Mouse (Mus musculus) forelimb bud, embryonic 11.5 days (tissue): ENCODE results near the gene Shisa9.

Source experiments
- DNase-seq: peaks from one replicate; pipeline ENCODE4 v3.0.0-alpha.2; 2012; ENCODE audit warnings: low read depth, low spot score

Shisa9 gene

DNA sequence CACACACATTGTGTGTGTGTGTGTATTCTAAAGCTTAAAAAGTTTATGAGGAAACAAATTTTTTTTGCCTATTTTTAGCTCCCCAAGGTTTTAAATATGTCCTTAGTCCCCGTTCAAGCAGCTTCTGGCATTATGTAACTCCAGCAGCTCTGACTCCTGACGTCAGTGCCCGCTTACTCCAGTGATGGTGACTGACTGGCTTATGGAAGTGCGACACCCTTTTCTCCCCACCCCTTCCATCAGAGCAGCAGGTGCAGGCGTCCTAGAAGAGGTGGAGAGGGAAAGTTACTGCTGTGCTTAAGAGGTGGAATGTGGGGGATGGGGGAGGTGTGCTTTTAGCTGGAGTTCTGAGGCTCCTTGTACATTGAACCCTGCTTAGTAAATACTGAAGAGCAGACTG lies 213.7 kb downstream of the Shisa9 start:
- DNase-seq, result no peak

DNA sequence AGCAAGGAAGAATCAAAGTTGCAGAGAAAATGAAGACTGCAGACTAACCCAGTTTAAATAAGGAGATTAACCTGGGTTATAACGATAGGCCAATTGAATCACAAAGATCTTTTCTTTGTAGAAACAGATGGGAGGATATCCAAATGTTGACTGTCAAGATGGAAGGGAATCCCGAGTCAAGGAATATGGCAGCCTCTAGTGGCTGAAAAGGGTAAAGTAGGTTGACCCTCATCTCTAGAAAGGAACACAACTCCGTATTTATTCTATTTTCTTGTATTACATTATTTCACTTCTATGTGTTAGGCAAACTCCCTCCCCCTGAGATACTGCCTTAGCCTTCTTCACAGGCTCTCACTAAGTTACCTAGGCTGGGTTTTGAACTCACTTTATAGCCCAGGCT lies 217.3 kb downstream of the Shisa9 start:
- DNase-seq, result no peak

DNA sequence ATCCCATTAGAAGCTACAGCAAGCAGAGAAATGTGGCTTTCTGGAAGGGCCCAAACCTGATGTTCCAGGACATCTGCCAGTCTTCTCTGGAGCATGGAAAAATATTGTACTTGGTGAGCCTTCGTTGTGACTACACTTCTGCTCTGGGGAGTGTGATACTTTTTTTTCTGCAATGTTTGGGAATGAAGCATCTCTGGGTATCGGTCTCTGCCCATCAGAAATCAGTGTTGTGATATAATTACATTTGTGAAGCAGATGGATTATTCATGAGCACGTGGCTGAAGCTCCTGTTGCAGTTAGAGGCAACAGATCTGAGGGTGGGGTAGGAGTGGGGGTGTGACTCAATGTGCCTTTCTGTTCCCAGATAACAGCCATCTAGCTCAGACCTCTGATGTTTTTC lies 218.2 kb downstream of the Shisa9 start:
- DNase-seq, result no peak

DNA sequence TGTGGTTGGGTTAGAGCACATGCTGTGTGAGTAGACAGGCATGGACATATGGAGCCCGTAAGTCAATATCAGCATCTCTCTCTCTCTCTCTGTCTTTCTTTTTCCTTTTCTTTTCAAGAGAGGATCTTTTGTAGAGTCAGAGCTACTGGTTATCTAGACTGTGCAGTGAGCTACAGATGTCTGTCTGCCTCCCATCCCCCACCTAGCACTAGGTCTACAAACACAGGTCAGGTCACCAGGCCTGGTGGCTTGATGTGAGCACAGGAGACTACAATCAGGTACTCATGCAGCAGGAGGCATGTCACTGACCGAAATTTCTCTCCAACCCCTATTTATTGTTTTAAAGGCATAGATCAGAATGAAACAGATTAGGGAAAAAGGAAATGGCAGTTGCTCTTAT lies 219.1 kb downstream of the Shisa9 start:
- DNase-seq, result no peak

DNA sequence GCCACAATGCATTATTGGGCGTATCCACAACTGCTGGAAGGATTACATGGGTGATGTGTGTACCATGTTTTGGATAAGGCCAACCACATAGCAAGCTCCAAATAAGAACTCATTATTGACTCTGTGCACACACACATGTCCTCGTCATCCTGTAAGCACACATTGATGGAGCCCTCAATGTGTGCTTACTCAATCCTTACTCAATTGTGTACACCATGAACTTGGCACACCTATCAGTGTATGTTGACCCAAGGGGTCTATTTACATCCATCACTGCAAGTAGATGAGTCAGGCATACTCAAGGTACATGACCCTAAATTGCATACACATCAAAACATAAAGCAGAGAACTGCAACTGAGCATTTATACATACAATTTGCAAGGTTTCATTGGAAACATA lies 220.5 kb downstream of the Shisa9 start:
- no peak for DNase-seq

DNA sequence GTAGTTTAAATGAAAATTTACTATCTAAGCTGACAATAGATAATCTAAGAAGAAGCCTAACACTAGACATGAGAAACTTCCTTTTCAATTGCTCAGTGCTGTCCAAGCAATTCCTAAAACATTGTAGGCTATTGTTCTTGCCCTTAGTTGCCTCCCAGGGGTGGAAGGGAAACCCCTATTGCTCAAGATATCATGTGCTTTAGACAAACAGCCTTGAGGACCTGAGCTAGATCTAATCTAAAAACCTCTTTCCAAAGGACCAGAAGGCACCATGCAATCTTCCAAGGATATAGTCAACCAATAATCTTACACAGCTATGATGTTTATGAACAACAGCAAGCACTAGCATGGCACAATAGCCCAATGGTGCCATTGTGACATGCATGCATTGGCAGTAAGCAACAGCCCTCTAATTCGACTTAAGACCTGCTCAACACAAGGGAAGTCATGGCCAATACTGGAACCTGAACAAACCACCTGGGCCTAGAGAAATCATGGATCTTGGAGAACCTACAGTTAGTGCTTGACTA lies 222.6 kb downstream of the Shisa9 start:
- no peak for DNase-seq

DNA sequence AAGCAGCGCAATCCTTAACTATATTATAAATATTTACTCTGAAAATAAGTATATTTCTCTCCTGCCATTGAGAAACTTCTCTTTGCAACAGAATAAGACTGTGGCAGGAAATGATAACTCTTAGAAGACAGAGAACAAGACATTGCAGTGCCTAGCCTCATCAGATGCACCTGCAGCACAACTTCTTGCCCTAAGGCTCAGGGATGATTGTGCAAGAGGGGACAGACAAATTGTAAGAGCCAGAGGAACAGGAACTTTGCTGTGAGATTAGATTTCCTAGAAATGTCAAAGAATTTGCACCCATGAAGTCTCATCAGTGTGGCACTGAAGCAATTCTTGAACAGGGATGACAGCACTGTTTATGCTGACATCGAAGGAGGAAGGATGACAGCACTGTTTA lies 223.0 kb downstream of the Shisa9 start:
- no peak for DNase-seq

DNA sequence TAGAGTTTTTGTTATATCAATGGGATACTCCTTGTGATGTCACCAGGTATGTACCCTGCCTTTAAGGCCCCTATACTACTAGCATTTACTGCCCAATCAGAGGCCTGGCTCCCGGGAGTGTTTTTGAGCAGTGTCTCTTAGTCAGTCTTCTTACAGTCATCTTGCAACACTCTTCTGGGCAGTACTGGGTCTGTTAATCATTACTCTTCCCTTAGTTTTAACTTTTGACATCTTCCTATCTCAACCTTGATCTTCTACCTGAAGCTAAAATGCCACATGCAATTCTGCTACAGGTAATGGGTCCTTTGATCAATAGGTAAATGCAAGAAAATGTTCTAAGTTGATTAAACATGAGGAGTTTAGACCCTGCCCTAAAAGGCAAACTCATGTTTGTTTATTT lies 225.4 kb downstream of the Shisa9 start:
- DNase-seq, result no peak

DNA sequence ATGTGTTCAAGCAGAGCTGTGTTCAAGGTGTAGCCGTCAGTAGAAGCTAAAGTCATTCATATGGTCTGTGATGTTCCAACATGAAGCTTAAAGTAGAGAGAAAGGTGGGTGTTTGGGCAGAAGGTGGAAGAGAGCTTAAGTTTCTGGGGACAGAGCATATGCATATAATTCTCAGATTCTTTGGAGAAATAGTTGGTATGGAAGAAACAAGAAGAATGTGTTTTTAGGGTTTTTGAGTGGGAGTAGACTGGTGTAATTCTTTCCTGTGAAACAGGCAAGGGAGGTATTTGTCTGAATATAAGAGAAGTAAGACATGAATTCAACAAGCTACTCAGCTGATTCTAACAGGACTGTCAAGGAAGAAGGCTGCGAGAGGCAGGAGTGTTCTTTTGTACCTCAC lies 225.9 kb downstream of the Shisa9 start:
- DNase-seq, result no peak

DNA sequence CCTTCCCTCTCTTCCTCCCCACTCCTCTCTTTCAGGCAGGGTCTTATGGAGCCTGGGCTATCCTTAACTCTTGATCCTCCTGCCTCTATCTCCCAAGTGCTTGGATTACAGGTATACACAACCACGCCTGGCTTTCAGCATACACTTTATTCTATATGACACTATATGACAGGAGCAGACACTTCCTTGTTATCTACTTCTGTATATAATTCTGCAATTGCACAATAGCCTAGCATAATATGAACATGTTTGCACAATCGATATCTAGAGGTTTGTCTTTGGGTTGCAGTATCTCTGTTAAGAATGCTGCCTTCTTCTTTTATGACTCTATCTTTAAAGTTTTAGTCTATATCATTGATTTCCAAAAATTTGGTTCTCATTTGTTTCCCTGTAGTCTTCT lies 230.1 kb downstream of the Shisa9 start:
- DNase-seq, result no peak

DNA sequence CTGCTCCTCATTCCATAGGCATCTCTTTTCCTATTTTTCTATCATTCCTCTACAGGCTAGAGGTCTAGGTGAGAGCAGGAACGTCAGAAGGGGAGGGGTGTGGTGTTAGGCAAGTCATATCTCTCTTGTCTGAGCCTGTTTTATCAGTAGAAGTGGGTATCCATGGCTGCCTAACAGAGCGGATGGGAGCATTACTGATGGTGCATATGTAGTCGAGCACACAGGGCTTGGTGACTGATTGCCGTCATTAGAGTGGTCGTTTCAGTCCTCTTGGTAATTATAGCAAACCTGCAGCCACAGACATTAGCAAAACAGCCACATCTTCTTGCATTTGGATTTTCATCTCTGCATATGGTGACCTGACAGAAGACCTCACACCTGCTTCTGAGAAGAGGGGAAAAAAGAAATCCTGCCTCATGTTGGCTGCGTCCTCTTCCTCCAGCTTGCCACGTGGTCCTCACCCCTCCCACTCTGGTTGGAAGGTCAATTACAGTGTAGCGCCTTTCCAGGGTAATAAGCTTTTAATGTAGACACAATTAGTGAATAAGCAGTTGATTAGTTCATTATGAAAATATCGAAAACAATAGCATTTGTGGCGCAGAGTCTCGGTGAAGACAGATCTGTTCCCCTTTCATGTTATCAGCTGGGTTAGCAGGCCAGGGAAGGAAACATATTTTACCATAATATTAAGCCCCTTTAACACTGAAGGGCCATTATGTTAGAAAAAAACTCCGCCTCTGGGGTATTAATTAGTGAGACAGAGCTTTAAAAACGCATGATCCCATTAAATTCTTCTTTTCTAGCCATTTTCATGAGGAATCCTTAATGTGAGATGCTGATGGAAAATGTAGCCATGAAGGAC lies 233.6 kb downstream of the Shisa9 start:
- DNase-seq, result no peak

DNA sequence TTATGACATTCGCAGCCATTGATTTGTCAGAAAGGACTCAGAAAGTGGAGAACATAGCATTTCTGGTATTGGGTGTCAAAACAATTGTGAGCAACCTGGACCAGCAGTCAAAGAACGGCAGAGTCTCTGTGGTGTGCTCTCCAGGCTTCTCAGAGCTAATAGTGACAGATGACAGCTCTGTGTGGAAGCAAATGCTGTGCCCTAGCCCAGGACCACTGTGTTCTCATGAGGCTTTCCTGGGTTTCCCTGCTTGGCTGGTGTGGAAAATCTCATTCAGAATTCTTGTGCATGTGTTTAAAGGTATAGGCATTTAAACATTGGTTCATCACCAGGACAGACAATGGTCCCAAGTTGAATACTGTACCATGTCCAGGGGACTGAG lies 234.2 kb downstream of the Shisa9 start:
- no peak for DNase-seq

DNA sequence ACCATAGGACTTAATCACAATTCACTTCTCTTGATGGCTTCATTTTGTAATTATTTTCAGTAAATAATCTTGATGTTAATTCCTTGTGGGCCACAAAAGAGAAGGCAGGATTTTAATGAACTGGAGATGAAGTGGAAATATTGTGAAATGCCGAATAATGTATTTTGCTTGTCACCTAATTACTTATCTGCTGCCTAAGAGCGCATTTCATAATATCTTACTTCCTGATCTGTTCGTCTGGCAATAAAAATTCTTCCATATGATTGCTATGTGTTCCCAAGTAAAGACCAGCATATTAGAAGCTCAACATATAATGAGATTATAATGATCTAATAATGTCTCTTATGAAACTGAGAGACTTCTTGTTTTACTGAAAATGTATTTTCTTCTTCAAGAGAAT lies 235.9 kb downstream of the Shisa9 start:
- no peak for DNase-seq

DNA sequence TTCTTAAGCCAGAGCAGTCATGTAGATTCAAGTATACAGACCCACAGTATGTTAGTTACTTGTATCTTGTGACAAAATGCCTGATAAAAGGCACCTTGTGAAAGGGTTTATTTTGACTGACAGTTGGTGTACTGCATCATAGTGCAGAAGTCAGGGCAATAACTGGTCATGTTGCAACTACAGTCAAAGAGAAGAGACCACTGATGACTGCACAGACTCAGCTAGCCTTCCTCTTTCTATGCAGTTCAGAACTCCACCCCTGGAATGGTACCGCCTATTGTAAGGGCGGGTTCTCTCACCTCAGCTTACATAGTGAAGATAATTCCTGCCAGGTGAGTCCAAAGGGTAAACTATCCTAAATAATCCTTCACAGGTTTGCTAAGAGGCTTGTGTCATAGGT lies 239.6 kb downstream of the Shisa9 start:
- no peak for DNase-seq

DNA sequence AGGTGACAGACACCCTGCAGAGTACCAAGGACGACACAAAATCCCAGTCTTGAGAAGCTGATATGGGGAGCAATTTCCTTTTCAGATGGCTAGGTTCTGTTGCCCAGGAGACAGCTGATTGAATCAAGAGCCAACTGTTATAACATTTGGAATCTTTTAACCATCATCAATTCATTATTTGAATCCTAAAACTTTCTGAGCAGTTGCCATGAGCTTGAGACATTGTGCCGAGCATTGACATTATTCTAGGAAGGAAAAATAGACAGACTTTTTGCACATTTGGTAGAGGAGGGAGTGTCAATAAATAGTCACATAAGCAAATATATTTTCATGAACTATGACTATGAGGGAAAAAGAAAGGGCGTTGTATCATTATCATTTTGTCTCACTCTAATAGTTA lies 243.0 kb downstream of the Shisa9 start:
- no peak for DNase-seq

DNA sequence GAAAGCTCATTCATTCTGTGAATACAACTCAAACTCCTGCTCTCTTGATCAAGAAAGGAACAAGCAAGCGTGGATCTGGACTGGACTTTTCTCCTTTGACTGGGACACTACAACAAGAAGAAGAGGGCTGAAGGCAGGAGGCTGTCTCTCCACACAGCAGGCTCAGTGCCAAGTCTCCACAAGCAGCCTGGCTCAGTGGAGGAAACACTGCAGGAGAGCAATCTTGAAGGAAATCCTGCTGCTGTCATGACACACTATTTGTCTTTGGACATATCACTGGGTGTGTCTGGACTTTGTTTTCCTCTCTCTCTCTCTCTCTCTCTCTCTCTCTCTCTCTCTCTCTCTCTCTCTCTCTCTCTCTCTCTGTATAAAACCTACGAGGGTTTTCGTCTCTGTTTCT lies 249.4 kb downstream of the Shisa9 start:
- DNase-seq, result no peak

DNA sequence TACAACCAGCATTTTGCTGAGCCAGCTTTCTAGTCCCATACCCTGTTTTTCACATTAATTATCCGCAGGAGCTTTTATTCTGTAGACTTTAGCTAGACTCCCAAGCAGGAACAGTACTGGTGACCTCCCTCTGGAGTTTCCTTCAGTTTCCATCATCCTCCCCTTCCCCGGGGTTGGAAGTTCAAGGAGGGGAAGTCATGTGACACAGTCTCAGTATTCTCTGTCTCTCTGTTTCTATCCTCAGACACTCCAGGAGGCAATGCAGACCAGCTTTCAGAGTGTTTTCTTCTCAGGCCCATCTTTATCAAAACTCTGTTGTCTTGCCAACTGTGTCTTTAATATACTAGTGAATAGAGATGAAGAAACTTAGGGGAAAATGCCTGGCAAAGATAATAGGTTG lies 250.4 kb downstream of the Shisa9 start:
- DNase-seq, result no peak

DNA sequence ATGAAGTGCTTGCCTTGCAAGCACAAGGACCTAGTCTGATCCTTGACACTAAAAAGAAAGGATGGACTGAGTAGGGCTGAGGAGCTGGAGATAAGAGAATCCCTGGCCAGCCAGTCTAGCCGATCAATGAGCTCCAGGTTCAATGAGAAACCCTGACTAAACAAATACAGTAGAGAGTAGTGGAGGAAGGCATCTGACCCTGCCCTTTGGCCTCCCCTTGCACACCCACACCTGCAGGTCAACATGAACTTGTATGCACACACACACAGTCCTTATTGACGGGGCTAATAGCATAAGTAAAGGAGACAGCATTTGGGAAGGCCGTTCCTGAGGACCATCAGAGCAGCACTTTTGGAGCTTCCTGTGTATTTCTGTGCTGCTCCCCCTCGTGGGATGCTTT lies 254.7 kb downstream of the Shisa9 start:
- DNase-seq, result no peak

DNA sequence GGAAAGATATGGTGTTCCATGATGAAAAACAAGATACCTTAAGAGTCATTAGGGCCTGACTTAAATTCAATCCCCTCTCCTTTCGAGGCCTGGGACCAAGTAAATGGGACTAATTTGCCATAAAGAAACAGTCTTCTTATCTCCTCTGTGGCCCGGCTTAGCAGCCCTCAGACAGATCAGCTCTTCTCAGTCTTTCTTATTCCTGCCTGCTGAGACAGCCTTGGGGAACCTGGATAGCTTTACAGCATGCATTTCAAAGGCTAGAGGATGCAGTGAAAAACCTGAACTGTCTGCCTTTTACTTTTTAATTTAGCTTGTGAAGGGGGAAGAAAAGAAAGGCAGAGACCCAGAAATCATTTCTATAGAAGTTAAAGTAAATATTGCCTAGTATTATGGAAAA lies 275.4 kb downstream of the Shisa9 start:
- no peak for DNase-seq

DNA sequence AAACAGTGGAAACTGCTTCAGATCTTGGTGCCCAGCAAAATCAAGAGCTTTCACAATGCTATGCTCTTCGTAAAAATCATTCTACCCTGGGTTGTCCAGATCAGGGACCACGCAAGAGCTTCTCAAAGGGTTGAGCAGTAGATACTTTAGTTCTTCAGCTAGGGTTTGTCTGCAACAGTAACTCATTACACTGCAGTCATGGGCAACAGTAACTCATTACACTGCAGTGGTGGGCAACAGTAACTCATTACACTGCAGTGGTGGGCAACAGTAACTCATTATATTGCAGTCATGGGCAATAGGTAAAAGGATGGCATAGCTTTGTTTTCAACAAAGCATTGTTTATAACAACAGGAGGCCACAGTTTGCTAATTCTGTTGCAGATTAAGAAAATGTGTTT lies 281.9 kb downstream of the Shisa9 start:
- DNase-seq, result no peak

DNA sequence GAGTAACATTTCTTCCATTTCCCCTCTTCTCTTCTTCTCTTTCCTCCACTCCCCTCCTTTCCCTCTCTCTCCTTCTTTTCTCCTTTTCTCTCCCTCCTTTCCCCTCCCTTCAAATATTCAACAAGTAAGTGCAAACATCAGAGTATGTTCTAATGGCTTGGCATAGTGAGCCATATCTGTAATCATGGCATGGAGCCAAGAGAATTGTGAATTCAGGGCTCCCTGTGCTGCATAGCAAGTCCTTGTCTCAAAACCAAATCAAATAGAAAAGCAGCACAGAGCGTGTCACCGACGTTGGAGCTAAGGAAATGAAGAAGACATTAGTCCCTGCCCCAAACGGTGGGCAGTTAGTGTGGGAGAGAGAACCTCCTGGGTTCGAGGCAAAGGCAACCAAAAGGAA lies 316.6 kb downstream of the Shisa9 start:
- no peak for DNase-seq

DNA sequence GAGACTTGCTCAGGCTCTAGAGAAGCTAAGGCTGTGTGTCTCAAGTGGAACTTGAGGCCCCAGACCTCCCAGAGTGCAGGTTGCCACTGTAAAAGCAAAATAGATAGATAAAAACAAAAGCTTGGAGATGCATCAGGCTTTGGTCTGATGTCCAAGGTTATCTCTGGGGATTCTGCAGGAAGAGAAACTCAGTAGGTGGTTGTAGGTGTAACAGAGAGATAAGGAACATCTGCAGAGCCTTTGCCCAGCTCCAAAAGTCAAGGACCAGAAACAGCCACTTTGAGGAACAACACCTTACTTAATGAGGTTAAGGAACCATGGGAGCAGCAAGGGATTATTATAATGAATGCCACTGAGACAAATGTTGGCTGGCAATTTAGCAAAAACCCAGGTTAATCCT lies 319.5 kb downstream of the Shisa9 start:
- no peak for DNase-seq

DNA sequence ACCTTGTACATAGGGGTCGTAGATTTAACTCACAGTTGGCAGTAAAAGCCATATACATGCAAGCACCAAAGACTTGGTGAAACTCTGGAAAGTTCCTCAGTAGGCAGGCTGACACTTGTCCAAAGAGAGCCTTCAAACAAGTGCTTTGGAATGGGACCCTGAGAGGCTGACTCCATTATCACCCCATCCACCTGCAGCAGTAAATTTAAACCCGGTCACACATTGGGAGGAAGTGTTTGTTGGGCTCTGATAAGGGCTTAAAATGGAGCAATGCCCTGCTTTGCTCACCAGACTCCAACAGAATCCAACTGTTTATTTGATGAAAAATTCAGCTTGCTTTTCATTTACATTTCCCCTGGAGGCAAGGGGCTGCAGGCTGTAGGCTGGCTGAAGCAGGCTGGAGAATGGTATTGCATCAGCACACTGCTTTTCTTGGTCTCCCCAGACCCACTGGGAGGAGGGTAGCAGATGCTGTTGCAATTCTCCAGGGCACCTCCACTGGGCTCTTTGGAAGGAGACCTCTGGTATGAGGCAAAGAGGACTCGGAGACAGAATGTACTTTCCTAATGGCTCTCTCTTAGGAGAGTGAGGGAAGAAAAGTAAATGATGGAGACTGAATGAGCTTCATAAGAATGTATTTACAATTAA lies 323.5 kb downstream of the Shisa9 start:
- no peak for DNase-seq
